Mouse (Mus musculus): ENCODE results near the gene Ap2b1. TPM values are rescaled to one million over a fixed set of nuclear protein-coding genes. Genes with fewer than 3 reads are reported as not detected.

Ap2b1 gene
- polyA plus RNA-seq (2012; rRNA removed): 10.6 and 11.5 TPM in 2 replicates

DNA sequence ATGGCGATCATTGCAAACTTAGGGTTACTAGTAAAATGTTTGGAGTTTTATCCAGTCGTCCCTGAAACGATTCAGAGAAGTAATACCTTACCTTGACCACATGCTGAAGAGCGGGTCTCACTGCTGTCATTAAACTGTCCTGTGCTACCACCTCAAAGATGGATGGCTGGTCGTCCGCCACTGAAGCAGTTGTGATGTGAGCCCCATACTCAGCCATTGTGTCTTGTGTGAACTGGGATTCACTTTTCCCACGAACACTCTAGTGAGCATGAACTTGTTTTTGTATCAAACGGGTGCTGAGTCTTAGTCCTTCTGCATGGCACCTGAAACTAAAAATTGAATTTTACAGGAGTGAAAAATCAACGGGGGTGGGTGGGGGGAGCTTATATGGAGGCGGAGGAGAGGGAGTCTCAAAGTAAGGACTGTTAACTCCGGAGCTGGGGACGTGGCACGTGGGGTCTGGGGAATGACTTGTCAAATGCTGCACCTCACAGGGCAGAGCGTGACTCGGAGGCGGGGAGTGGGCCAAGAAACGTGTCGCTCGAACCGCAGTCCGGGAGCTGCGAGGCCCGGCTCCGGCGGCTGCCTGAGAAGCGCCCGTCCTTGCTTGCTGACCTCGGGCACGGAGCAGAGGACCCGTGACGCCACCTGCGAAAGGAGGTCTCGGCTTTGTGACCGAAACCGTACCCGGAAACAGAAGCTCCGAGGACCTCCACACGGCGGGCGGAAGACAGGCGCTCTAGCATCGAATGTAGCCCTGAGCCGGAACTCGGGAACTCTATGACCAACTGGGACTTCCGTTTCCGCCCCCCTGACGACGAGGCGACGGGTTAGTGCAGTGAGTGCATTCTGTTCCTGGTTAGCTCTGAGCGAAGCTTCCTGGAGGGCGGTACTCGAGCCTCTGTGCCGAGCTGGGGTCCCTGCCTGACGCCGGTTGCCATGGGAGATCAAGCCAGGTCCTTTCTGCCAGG is at the start of gene Ap2b1:
Gene Ap2b1 (plus strand): TSS at position 800 of the 971 bp plus-strand sequence.

GRCm38 (mm10) chr11:83286566-83286965 is 12.3 kb upstream of the Ap2b1 start, which contains the start of gene Slfn14:
Gene Slfn14 (minus strand): TSS chr11:83286726.

DNA sequence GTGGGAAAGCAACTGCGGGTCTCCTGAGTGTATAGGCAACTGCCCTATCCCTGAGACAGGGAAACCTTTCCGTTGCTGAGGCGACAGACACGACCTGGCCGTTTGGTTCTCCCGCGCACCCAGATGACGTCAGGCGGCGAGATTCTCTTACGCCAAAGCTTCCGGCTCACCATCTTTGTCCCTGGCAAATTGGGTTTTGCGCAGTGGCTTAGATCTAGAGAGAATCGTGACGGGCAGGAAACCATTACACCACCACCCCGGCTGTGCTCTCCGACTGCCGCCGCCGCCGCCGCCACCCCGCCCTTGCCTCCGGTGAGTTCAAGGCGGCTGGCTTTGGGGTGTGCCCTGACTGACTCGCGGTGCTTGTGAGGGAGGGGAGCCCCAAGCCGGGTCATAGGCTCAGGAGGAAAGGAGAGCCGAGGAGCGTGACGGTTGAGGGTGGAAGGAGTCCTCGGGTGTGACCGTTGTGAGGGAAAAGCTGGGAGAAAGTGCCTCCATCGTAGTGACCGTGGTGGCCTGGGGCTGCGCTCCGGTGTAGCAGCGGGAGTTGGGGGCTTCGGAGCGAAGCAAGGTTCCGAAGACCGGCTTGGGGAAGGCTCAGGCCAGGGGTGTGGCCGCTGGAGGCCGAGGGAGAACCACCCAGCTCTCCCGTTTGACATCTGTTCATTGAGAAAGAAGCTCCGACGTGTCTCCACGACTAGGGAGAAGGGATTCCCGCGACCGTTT is 3.9 kb downstream of the Ap2b1 start, which contains the start of gene Pex12:
Gene Pex12 (minus strand): TSS at position 61 of the 726 bp plus-strand sequence.

GRCm38 (mm10) chr11:83409087-83409754 is 110.4 kb downstream of the Ap2b1 start, which contains the start of gene Rasl10b:
Gene Rasl10b (plus strand): TSS chr11:83409137.

GRCm38 (mm10) chr11:83429355-83429754 is 130.5 kb downstream of the Ap2b1 start, which contains the start of gene Gas2l2:
Gene Gas2l2 (minus strand): TSS chr11:83429455.

GRCm38 (mm10) chr11:83437377-83437776 is 138.6 kb downstream of the Ap2b1 start, which contains the start of gene 1700020L24Rik:
Gene 1700020L24Rik (plus strand): TSS chr11:83437677.

Other genes with a start within 250 kb of the Ap2b1 start
- 18.0 and 19.1 TPM in 2 replicates for gene Slfn2, start 233.9 kb upstream of the Ap2b1 start, polyA plus RNA-seq (2012; rRNA removed)
- 6.7 and 7.1 TPM in 2 replicates for gene Slfn1, start 182.2 kb upstream of the Ap2b1 start, polyA plus RNA-seq (2012; rRNA removed)
- 22.5 and 26.4 TPM in 2 replicates for gene Slfn4, start 123.8 kb upstream of the Ap2b1 start, polyA plus RNA-seq (2012; rRNA removed)
- gene Slfn3, start 107.7 kb upstream of the Ap2b1 start, polyA plus RNA-seq (2012; rRNA removed): 1.6 and 1.8 TPM in 2 replicates
- 10.2 and 11.4 TPM in 2 replicates for gene Slfn14, start 12.3 kb upstream of the Ap2b1 start, polyA plus RNA-seq (2012; rRNA removed)
- 4.5 and 4.9 TPM in 2 replicates for gene Pex12, start 3.6 kb downstream of the Ap2b1 start, polyA plus RNA-seq (2012; rRNA removed)
- gene Rasl10b, start 110.1 kb downstream of the Ap2b1 start, polyA plus RNA-seq (2012; rRNA removed): 0.05 and 0.07 TPM in 2 replicates
- gene Gas2l2, start 130.4 kb downstream of the Ap2b1 start, polyA plus RNA-seq (2012; rRNA removed): 0.01 TPM in 1 of 2 replicates, not detected in the other
- 5.3 and 7.1 TPM in 2 replicates for gene 1700020L24Rik, start 138.7 kb downstream of the Ap2b1 start, polyA plus RNA-seq (2012; rRNA removed)
- 0.37 and 0.45 TPM in 2 replicates for gene Mmp28, start 164.0 kb downstream of the Ap2b1 start, polyA plus RNA-seq (2012; rRNA removed)
- gene Taf15, start 174.1 kb downstream of the Ap2b1 start, polyA plus RNA-seq (2012; rRNA removed): 24.8 and 30.1 TPM in 2 replicates
- 0.01 TPM in 1 of 2 replicates, not detected in the other for gene Heatr9, start 223.2 kb downstream of the Ap2b1 start, polyA plus RNA-seq (2012; rRNA removed)
- 3.7 and 6.4 TPM in 2 replicates for gene Ccl5, start 231.5 kb downstream of the Ap2b1 start, polyA plus RNA-seq (2012; rRNA removed)